Mouse (Mus musculus) ES-E14 (cell line): ENCODE results near the gene Tlk1.
"Not testable (repeated sequence)": the region's sequence is repeated elsewhere in the genome, so short reads cannot be mapped to it uniquely, and the experiment has no call there.

Experiments used
- CHD2 ChIP-seq: IDR thresholded peaks from 2 replicates; pipeline ENCODE4 v1.6.1; 2014; ENCODE audit warnings: mild to moderate bottlenecking, low read depth, low read length, inconsistent platforms
- HCFC1 ChIP-seq: IDR thresholded peaks from 2 replicates; pipeline ENCODE4 v1.6.1; 2012; ENCODE audit warnings: low read length, inconsistent platforms, borderline replicate concordance; ENCODE audit not compliant: insufficient read depth
- MAFK ChIP-seq: IDR thresholded peaks from 2 replicates; pipeline ENCODE4 v1.6.1; 2014; ENCODE audit warnings: mild to moderate bottlenecking, low read depth, low read length, inconsistent platforms; ENCODE audit not compliant: insufficient read depth
- ZC3H11A ChIP-seq: IDR thresholded peaks from 2 replicates; pipeline ENCODE4 v1.6.1; 2012; ENCODE audit warnings: low read depth, mild to moderate bottlenecking, inconsistent platforms, low read length, borderline replicate concordance
- ZNF384 ChIP-seq: IDR thresholded peaks from 2 replicates; pipeline ENCODE4 v1.6.1; 2012; ENCODE audit warnings: low read depth, low read length, inconsistent platforms

DNA sequence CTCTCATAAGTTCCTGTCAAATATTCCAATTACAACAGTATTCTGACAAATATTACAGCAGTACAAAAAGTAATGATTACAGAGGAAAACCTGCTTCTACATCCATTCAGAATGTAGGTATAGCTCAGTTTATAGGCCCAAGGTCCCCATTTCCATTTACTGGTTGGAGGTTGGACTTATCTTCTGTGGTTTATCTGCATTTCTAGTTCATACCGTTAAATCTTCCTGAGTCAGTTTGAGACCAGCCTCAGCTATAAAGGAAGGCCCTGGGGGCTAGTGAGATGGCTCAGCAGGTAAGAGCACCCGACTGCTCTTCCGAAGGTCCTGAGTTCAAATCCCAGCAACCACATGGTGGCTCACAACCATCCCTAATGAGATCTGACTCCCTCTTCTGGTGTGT, 17.9 kb downstream of the Tlk1 start:
- not testable (repeated sequence) for TF ChIP-seq MAFK, CHD2, ZNF384, ZC3H11A, HCFC1
